Mouse (Mus musculus) left cerebral cortex, adult 11 months (tissue): ENCODE data around the gene Tigd3.
"Not testable (repeated sequence)": the region's sequence is repeated elsewhere in the genome, so short reads cannot be mapped to it uniquely, and the experiment has no call there.

Source experiments
- DNase-seq: peaks from one replicate; pipeline ENCODE4 v3.0.0; 2022; ENCODE audit warnings: low spot score

The Tigd3 gene

DNA sequence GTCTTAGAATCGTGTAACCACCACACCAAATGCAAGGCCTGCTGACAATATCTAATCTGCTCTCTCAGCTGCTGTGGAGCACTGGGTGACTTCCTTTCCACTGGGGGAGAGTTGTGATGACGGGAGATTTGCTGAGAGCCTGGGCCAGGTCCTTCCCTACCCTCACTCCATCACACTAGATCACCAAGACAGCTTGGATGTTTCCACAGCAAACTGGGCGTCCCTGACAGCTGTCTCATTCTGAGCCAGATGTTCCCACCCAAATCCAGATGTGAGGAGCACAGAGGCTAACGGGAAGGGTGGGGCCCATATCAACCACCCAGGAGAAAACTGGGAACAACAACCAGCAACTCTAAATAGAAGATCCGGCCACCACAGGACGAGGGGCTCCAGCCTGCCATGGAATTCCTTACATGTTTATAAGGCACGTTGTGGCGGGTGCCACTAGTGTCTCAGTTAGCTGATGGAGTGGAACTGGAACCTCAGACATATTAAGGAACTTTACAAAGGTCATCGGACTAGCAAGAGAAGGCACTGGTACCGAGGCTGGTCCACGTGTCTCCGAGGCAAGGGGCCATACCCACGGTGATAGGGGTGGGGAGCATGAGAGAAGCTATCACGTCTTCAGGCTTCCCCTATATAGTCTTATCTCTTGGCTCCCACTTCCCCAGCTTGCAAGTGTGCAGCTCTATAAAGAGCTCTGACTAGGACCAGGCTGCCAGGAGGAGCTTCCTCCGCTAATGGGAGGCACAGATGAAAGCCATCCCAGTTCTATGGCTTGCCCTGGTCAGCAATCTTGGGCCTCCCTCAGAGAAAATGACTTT, 28.4 kb upstream of the Tigd3 start:
- DNase-seq = no peak

DNA sequence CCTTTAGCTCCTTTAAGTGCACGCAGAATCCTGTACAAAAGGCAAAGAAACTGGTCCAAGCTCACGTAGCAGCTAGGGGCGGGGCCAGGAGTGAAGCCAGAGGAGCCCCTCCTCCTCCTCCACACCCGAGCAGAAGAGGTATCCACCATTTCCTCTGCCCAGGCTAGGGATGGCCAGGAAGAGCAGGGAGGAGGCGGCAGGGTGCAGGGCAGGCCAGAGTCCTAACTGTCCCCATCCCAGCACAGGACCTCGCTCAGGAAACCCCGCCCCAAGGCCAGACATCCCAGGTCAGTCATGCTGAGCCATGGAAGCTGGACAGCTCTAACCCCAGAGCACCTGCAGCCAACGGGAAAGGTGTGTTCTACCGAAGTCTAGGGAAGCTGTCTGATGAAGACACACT, 27.8 kb upstream of the Tigd3 start:
- no peak for DNase-seq

GRCm38 (mm10) chr19:5913007-5913719, 19.2 kb upstream of the Tigd3 start, which contains the start of gene Dpf2:
Gene Dpf2 (minus strand): TSS chr19:5913010.
- no peak for DNase-seq

DNA sequence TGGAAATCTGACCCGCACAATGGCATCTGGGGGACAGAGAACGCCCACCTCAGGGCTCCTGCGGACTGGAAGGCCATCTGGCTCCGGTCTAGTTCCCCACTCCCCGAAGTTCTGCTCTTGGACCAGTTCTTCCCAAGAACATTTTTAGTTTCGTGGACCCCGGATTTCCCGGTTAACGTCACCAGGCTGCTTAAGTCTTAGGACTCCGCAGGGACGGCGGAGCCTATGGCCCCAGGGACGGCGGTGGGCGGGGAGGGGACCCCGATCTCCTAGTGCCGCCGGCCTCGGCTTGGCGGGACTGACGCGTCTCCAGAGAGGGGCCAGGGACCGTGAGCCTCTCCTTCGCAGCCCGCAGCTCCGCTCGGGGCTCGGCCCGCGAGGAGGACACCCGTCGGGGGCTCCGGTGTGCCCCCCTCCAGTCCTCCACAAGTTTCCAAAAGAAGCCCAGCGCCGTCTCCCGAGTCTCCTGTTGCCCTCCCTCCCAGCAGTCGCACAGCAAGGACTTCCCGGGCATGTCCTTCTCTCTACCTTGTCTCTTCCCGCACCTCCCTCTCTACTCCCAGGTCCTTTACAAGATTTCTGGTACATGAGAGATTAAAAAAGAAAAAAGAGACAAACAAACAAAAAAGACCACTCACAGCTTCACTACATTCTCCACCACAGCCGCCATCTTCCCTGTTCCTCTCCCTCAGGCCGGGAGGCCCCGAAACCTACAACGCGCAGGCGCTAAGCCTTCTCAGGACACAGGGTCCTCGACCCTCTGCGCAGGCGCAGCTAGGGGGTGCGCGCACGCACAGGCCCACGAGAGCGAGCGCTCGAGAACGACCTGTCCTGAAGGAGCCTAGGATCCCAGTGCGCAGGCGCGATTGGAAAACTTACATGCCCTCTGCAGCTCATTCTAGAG, 18.4 kb upstream of the Tigd3 start:
- peak; percentile 98 for DNase-seq

DNA sequence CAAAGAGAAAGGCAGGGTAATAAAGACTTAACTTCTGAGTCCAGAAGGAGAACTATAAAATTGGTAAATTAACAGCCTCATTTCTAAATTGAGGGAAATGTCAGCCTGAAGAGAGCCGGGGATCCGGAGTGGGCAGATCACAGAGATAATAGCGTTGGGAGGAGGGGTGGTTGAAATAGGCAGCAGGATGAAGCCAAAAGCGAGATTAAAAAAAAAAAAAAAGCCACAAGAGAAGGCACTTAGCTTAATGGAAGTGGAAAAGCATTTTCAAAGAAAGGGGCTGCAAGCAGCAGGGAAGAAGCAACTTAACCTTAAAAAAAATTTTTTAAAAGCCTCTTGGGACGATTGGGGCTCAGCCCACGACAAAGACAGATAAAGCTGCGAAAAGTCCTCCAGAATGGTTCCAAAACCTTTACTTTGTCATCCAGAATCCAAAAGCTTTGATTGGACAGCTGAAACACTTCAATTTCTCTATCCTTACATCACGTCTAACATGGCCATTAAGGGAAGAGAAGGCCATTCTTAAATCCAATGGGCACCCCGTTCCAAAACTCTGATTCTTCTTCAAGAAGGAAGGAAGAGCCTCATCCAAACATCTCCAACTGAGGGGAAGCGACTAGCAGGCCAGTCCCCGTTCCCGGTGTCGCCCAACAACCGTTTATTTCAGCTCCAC, 17.6 kb upstream of the Tigd3 start:
- no peak for DNase-seq

DNA sequence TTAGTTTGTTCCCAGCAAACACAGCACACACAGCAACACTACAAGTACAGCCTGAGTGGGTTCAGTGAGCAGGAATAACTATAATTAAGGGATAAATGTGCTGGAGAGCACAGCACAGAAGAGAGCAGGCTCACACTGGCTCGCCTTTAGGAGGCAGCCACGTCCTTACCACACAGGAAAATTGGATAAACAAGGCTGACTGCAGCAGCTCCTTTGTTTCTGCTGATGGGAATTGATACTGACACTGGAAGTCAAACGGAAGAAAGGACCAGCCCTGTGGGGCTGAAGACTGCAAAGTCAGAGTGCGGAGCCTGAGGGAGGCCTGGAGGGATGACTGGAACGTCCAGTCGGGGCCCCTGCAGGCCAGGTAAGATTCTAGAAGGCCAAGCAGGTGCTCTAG, 16.3 kb upstream of the Tigd3 start:
- DNase-seq = no peak

GRCm38 (mm10) chr19:5907275-5907674, 13.3 kb upstream of the Tigd3 start:
- no peak for DNase-seq

- DNase-seq = no peak
Observed at GRCm38 (mm10) chr19:5893282-5894001, 507 bp downstream of the Tigd3 start.

DNA sequence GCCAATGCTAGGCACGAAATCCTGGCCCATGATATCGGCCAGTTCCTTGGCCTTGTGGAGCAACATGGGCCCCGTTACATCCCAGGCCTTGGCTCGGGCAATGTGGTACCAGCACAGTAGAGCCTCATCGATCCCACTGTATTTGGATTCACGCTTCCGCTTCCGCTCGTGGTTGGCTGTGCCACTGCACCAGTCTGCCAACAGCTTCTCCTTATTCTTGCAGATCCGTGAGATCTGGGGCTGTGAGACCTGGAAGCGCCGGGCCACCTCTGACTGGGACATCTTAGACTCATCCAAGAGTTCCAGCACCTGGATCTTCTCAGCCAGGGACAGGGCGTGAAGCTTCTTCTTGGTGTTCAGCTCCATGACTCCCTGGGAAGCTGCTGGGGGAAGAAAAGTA, 1.2 kb downstream of the Tigd3 start:
- DNase-seq = no peak

GRCm38 (mm10) chr19:5892262-5892661, 1.7 kb downstream of the Tigd3 start:
- no peak for DNase-seq

GRCm38 (mm10) chr19:5891521-5892258, 2.3 kb downstream of the Tigd3 start:
- no peak for DNase-seq

- DNase-seq = no peak
Observed at GRCm38 (mm10) chr19:5889211-5889610, 4.7 kb downstream of the Tigd3 start.

- no peak for DNase-seq
Observed at GRCm38 (mm10) chr19:5887234-5887815, 6.6 kb downstream of the Tigd3 start.

DNA sequence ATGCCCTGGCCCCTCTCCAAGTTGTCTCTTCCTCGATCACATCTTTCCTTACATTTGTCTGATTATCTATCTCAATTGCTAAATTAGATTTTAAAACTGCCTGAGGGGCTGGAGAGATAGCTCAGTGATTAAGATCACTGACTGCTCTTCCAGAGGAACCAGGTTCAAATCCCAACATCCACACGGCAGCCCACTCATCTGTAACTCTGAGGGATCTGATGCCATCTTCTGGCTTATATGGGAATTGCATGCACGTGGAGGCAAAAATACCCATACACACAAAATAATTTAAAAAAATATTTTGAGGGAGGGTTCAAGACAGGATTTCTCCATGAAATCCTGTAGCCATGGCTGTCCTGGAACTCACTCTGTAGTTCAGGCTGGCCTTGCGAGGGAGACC, 8.1 kb downstream of the Tigd3 start:
- no peak for DNase-seq

GRCm38 (mm10) chr19:5883935-5884334, 10.0 kb downstream of the Tigd3 start:
- no peak for DNase-seq

- DNase-seq = not testable (repeated sequence)
Observed at GRCm38 (mm10) chr19:5882079-5882478, 11.9 kb downstream of the Tigd3 start.

DNA sequence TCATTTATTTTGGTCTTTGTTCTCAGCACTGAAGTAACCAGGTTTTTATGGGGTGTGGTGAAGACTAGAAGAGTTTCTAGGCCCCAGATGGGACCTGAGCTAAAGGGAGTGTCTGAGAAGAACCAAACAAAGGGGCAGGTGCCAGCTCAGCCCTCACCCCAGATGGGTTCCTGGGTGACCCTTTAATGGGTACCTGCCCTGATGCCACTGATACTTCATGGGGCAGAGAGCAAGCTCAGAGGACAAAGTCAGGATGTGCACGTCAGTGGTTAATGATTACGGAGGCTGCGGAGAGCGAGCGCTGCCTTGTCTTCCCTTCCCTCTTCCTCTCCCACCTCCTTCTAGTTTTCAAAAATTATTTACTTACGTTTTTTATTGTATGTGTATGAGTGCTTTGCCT, 12.8 kb downstream of the Tigd3 start:
- DNase-seq = no peak

- no peak for DNase-seq
Observed at GRCm38 (mm10) chr19:5879735-5880134, 14.2 kb downstream of the Tigd3 start.

- DNase-seq = no peak
Observed at GRCm38 (mm10) chr19:5878916-5879315, 15.0 kb downstream of the Tigd3 start.

DNA sequence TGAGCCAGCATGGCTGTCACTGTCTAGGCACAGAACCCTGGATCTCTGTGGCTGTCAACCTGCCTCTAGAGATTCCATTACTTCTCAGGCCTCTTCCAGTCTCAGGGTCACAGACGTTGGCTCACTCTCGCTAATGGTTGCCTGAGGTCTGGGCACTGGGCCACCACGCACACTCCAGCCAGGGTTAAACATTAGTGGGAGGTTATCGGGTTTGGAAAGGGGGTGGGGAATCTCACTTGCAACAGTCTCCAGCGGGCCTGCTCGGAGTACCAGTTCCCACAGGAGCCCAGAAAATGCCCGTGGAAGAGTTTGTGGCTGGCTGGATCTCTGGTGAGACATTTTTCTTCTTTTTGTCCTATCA, 15.6 kb downstream of the Tigd3 start:
- DNase-seq = no peak
